Mouse (Mus musculus) myocyte (in vitro differentiated cells): ENCODE data around the gene Fam219a. TPM values are rescaled to one million over a fixed set of nuclear protein-coding genes. Genes with fewer than 3 reads are reported as not detected.

Source experiments
- H3K27me3 ChIP-seq: one replicate; pipeline ENCODE4 v1.6.1; 2011; ENCODE audit not compliant: control insufficient read depth, insufficient read depth, insufficient read length
- H3K36me3 ChIP-seq: one replicate; pipeline ENCODE4 v1.6.1; 2011; ENCODE audit not compliant: control insufficient read depth, insufficient read depth
- H3K4me2 ChIP-seq: one replicate; pipeline ENCODE4 v1.6.1; 2011; ENCODE audit warnings: low read depth, control low read depth
- H3K4me3 ChIP-seq: one replicate; pipeline ENCODE4 v1.5.1; 2011; ENCODE audit warnings: mild to moderate bottlenecking, control low read depth, moderate library complexity
- H3K79me2 ChIP-seq: one replicate; pipeline ENCODE4 v1.6.1; 2011; ENCODE audit not compliant: control insufficient read depth, insufficient read depth
- H3ac ChIP-seq: one replicate; pipeline ENCODE4 v1.6.1; 2011; ENCODE audit not compliant: control insufficient read depth, insufficient read length
- CEBPB ChIP-seq: IDR thresholded peaks from 2 replicates; pipeline ENCODE4 v1.6.1; 2011; ENCODE audit warnings: mild to moderate bottlenecking, moderate library complexity; ENCODE audit not compliant: poor library complexity, insufficient read depth, severe bottlenecking
- E2F4 ChIP-seq: IDR thresholded peaks from one replicate; pipeline ENCODE4 v1.6.1; 2011; ENCODE audit warnings: mild to moderate bottlenecking, control low read depth, moderate library complexity; ENCODE audit not compliant: insufficient read depth
- MAX ChIP-seq: IDR thresholded peaks from one replicate; pipeline ENCODE4 v1.6.1; 2011; ENCODE audit warnings: low read depth, mild to moderate bottlenecking, control low read depth
- MYOD1 ChIP-seq, 3 experiments: IDR thresholded peaks; one replicate each; pipeline ENCODE4 v1.6.1; 2011; ENCODE audit warnings: control low read depth in 2 of 3, low read depth in 2 of 3, mild to moderate bottlenecking in 2 of 3, moderate library complexity in 1 of 3; ENCODE audit not compliant: insufficient read length in 2 of 3, control insufficient read depth in 1 of 3
- MYOG ChIP-seq, 3 experiments: IDR thresholded peaks; one replicate each; pipeline ENCODE4 v1.6.1; 2011; ENCODE audit warnings: control low read depth in 2 of 3, low read depth in 2 of 3, mild to moderate bottlenecking in 2 of 3; ENCODE audit not compliant: insufficient read length in 2 of 3, control insufficient read depth in 1 of 3, insufficient read depth in 1 of 3
- POLR2A ChIP-seq: IDR thresholded peaks from one replicate; pipeline ENCODE4 v1.6.1; 2011; ENCODE audit warnings: low read depth, mild to moderate bottlenecking, control low read depth, moderate library complexity; ENCODE audit not compliant: insufficient read length
- POLR2AphosphoS2 ChIP-seq: IDR thresholded peaks from one replicate; pipeline ENCODE4 v1.6.1; 2011; ENCODE audit warnings: low read depth, control low read depth; ENCODE audit not compliant: insufficient read length
- REST ChIP-seq: IDR thresholded peaks from one replicate; pipeline ENCODE4 v1.6.1; 2011; ENCODE audit warnings: mild to moderate bottlenecking, control low read depth, moderate library complexity; ENCODE audit not compliant: insufficient read depth, insufficient read length
- SRF ChIP-seq: IDR thresholded peaks from one replicate; pipeline ENCODE4 v1.6.1; 2011; ENCODE audit warnings: low read depth; ENCODE audit not compliant: control insufficient read depth, insufficient read length
- TCF12 ChIP-seq: IDR thresholded peaks from one replicate; pipeline ENCODE4 v1.6.1; 2011; ENCODE audit warnings: mild to moderate bottlenecking, control low read depth; ENCODE audit not compliant: poor library complexity, insufficient read depth, severe bottlenecking
- TCF3 ChIP-seq: IDR thresholded peaks from one replicate; pipeline ENCODE4 v1.6.1; 2011; ENCODE audit warnings: low read depth, control low read depth; ENCODE audit not compliant: insufficient read length
- USF1 ChIP-seq: IDR thresholded peaks from one replicate; pipeline ENCODE4 v1.6.1; 2011; ENCODE audit warnings: low read depth, mild to moderate bottlenecking, control low read depth, moderate library complexity
- polyA plus RNA-seq: library from polyadenylated mRNA; unstranded; fragments of >200 nt; fragmentation: generic; extraction: Trizol; gene quantifications from one replicate; pipeline ENCODE4 v1.2.1, GENCODE M21; 2012; ENCODE audit warnings: missing spikeins

Gene Fam219a
- polyA plus RNA-seq, 1 experiment = 2.7 TPM

DNA sequence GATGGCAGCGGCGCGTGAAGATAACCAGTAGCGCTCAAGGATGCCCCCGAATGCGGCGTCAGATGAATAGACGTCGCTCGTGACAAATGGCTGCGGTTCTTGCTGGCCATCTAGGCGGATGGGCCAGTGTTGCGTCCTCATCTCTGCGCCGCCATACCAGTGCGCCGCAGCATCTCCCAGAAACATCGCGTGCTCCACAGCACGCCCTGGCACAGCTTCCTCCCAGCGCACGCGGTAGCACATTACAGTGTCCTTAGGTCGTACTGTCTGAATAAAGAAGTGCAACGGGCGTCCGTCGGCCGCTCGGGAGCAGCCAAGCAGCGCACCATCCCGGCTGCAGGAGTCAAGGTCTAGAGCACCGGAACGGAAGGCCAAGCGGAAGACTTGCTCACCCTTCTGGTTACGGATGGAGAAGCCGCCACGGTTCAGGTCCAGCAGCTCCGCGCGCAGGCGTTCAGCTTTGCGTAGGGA is 70.4 kb downstream of the Fam219a start:
- Histone ChIP-seq H3K27me3 (no peaks in the 10 kb centered on the region), H3K79me2 (no peaks in the 10 kb centered on the region), H3K4me2 (no peak overlapping the region), H3K36me3 (no peaks in the 10 kb centered on the region), H3ac (no peak overlapping the region), H3K4me3 (no peak overlapping the region)
- TF ChIP-seq MYOD1 (IDR thresholded peaks at IDR 0.05; ENCODE audit: control insufficient read depth in 1 of 3, insufficient read length in 2 of 3, low read depth in 2 of 3) (no peak), TCF12 (no peak), TCF3 (no peak), SRF (no peak), E2F4 (no peak), REST (no peak), MAX (no peak), POLR2AphosphoS2 (no peak), USF1 (no peak)

DNA sequence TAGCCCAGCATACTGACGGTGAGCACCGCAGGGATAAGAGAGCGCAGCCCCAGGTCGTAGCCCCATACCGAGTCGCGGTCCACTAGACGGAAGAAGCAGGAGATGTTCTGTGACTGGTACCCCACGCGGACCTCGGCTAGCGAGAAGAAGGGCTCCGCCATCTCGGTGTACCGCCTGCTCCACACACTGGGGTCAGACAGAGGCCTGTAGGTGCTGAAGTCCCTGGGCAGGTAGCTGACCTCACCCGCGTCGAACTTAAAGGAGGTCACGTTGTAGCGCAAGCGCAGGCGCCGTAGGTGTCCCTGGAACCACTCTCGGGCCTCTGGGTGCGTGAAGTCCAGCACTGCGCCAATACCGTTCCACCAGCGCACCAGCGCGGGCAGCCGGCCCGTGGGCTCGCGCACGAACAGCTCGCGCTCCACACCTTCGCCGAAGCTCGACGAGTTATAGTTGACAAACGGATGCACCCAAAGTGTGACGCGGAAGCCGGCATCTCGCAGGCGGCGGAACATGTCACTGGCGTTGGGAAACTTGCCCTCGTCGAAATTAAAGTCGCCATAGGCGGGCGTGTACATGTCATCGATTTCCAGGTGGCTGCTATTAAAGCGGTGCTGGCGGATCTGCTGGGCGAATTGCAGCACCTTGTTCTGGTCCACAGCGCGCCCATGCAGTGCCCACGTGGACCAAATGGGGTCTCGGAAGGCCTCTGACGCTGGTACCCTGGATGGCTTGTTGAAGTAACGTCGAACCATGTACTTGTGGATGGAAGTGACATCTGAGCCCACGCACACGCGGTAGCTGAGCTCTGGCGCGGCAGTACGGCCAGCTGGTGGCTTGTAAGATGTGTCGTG is 71.1 kb downstream of the Fam219a start:
- Histone ChIP-seq H3K4me2 (no peak overlapping the region), H3K36me3 (no peaks in the 10 kb centered on the region), H3K4me3 (no peak overlapping the region), H3K27me3 (no peaks in the 10 kb centered on the region), H3ac (no peak overlapping the region), H3K79me2 (no peaks in the 10 kb centered on the region)
- TF ChIP-seq TCF3 (no peak), SRF (no peak), POLR2AphosphoS2 (no peak), MAX (no peak), MYOG (IDR thresholded peaks at IDR 0.05; ENCODE audit: control insufficient read depth in 1 of 3, insufficient read depth in 1 of 3, insufficient read length in 2 of 3, low read depth in 2 of 3) (no peak), REST (no peak), MYOD1 (IDR thresholded peaks at IDR 0.05; ENCODE audit: control insufficient read depth in 1 of 3, insufficient read length in 2 of 3, low read depth in 2 of 3) (no peak), CEBPB (no peak), E2F4 (no peak), TCF12 (no peak)

DNA sequence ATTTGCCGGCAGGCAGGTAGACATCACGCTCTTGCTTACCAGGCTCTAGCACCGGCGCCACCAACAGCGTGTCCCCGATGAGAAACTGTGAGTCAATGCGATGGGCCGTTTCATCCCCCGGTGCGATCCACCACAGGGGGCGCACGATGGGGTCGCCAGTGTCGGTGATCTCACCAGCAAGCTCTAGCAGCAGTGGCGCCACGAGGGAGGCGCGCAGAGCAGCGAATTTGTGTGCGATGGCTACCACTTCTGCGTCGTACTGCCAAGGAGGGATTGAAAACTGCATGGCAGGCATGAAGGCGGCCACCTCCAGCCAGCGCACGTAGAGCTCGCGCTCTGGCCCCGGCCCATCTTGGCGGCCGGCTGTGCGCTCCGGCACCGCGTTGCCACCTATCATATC is 71.8 kb downstream of the Fam219a start:
- no peaks in the 10 kb centered on the region for H3K27me3 ChIP-seq
- TF ChIP-seq POLR2A (no peak), POLR2AphosphoS2 (no peak)
- no peaks in the 10 kb centered on the region for H3K79me2 ChIP-seq
- no peaks in the 10 kb centered on the region for H3K36me3 ChIP-seq
- H3K4me3 ChIP-seq = no peak overlapping the region
- H3K4me2 ChIP-seq = no peak overlapping the region
- no peak overlapping the region for H3ac ChIP-seq

DNA sequence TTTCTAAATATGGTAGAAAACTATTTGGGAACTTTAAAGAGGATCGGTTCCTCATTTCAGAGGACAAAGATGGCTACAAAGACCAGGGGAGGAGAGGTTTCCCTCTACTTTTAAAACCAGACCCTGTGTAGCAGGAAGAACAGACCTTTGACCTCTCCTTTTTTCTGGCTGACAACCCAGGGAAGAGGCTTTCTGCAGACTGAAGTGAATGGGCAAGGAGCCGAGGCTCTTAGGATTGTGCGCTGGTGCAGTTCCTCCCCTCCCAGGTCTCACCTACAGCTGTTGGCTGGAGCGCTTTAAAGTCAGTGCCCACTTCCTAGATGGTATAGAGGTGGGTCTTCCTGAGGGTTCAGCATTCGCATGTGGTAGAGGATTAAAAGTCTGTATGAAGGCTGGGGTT is 72.3 kb downstream of the Fam219a start:
- Histone ChIP-seq H3K27me3 (no peaks in the 10 kb centered on the region), H3K79me2 (no peaks in the 10 kb centered on the region), H3K4me3 (no peak overlapping the region), H3ac (no peak overlapping the region), H3K36me3 (no peaks in the 10 kb centered on the region), H3K4me2 (no peak overlapping the region)
- no peak for TF ChIP-seq MYOD1 (IDR thresholded peaks at IDR 0.05; ENCODE audit: control insufficient read depth in 1 of 3, insufficient read length in 2 of 3, low read depth in 2 of 3)
- no peak for TF ChIP-seq POLR2A
- TF ChIP-seq POLR2AphosphoS2 = no peak
- TF ChIP-seq E2F4 = no peak
- no peak for TF ChIP-seq MAX
- TF ChIP-seq REST = no peak
- TF ChIP-seq TCF3 = no peak
- TF ChIP-seq CEBPB = no peak
- TF ChIP-seq TCF12 = no peak
- TF ChIP-seq USF1 = no peak
- TF ChIP-seq SRF = no peak
- TF ChIP-seq MYOG (IDR thresholded peaks at IDR 0.05; ENCODE audit: control insufficient read depth in 1 of 3, insufficient read depth in 1 of 3, insufficient read length in 2 of 3, low read depth in 2 of 3) = no peak

DNA sequence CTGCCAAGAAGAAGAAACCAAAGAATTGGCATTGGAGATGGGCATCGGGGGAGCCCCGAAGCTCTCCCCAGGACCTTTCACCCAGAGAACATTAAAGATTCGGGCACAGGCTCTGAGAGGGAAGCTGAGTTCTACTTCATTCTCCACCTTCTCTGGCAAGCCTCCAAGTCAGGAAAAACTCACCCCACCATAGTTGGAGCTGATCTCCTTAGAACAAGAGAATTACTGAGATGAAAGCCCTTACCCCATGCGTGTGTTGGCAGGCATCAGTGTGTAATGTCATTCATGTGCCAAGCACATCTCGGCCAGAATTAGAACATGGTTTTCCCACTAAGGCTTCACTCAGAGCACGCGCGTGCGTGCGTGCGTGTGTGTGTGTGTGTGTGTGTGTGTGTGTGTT is 73.5 kb downstream of the Fam219a start:
- no peak overlapping the region for H3K4me3 ChIP-seq

More for the DNA sequence above, 73.5 kb downstream of the Fam219a start:
- Histone ChIP-seq H3K79me2 (no peaks in the 10 kb centered on the region), H3K27me3 (no peaks in the 10 kb centered on the region), H3ac (no peak overlapping the region), H3K4me2 (no peak overlapping the region), H3K36me3 (no peaks in the 10 kb centered on the region)
- no peak for TF ChIP-seq E2F4
- TF ChIP-seq CEBPB = no peak
- no peak for TF ChIP-seq TCF3
